Mouse (Mus musculus) adrenal gland, adult 10 weeks (tissue): ENCODE results near the gene Hlf. TPM values are rescaled to one million over a fixed set of nuclear protein-coding genes. Genes with fewer than 3 reads are reported as not detected.

Experiments used
- polyA plus RNA-seq: library from polyadenylated mRNA; stranded (reverse); fragments of 350-450 nt; fragmentation: Illumina TruSeq; extraction: RNeasy Lipid Tissue Mini Kit (QIAGEN cat#74804); gene quantifications from one replicate; pipeline ENCODE4 v1.2.3, GENCODE M21; 2014; ENCODE audit warnings: low read depth, low replicate concordance

The Hlf gene
- polyA plus RNA-seq, result 17.1 TPM

GRCm38 (mm10) chr11:90390817-90391173, at the start of gene Hlf:
Gene Hlf (minus strand): TSS chr11:90390895.

Other genes with a start within 250 kb of the Hlf start
- 7.6 TPM for gene Gm45716, start 203.2 kb downstream of the Hlf start, polyA plus RNA-seq
- gene Mmd, start 141.4 kb downstream of the Hlf start, polyA plus RNA-seq, result 194 TPM
- gene Stxbp4, start 247.2 kb upstream of the Hlf start, polyA plus RNA-seq, result 21.5 TPM
- 50.2 TPM for gene Cox11, start 247.3 kb upstream of the Hlf start, polyA plus RNA-seq